Comparison of ENCODE assay signal across 21 mouse cellular contexts in genomic region chr6:87786621-87787020, GRCm38 (mm10). TPM values are rescaled to one million over a fixed set of nuclear protein-coding genes. Genes with fewer than 3 reads are reported as not detected.
DNase-seq lines count a peak whose midpoint lies in the region; ATAC-seq and TF ChIP-seq lines count a peak whose summit lies in the region.
"Had no signal": no experiment of that assay in that cellular context is flagged by ENCODE, and none has a peak within 500 bp of the region (broad histone marks: within the 10 kb centered on the region; RNA-seq: fewer than 3 reads in every experiment).

No protein-coding gene starts in this region.

- H3K9me3 ChIP-seq in intestine, embryonic 14.5 days (ENCODE audit: control insufficient read depth, low read length), result no peaks in the 10 kb centered on the region
- H3K9me3 ChIP-seq in intestine, embryonic 15.5 days, result no peaks in the 10 kb centered on the region
- no peaks in the 10 kb centered on the region for H3K9me3 ChIP-seq in liver, embryonic 14.5 days (ENCODE audit: control insufficient read depth, low read length)
- H3K9me3 ChIP-seq in liver, embryonic 11.5 days (ENCODE audit: control insufficient read depth, low read length), result no peaks in the 10 kb centered on the region
- H3K9me3 ChIP-seq: embryonic facial prominence, embryonic 10.5 days; forebrain, embryonic 15.5 days; G1E; heart, embryonic 13.5 days; hindbrain, embryonic 15.5 days had no signal

- H3K27me3 ChIP-seq in intestine, embryonic 14.5 days (replicated peaks; ENCODE audit: control insufficient read depth, insufficient read depth, low read length), result no peaks in the 10 kb centered on the region
- no peaks in the 10 kb centered on the region for H3K27me3 ChIP-seq in intestine, embryonic 15.5 days (replicated peaks)
- H3K27me3 ChIP-seq in liver, embryonic 14.5 days (ENCODE audit: control insufficient read depth, insufficient read depth, low read length), result no peaks in the 10 kb centered on the region
- H3K27me3 ChIP-seq in liver, embryonic 11.5 days (replicated peaks; ENCODE audit: control insufficient read depth, insufficient read depth, low read length), result no peaks in the 10 kb centered on the region
- no peaks in the 10 kb centered on the region for H3K27me3 ChIP-seq in small intestine, adult 2 months (ENCODE audit: control insufficient read depth, insufficient read depth, low read length)
- H3K27me3 ChIP-seq: forebrain, embryonic 15.5 days; heart, embryonic 13.5 days; hindbrain, embryonic 15.5 days had no signal

- WGBS in intestine, embryonic 14.5 days, result 87% methylated on average over 5 of the region's 5 CpGs
- 77% methylated on average over 5 of the region's 5 CpGs for WGBS in intestine, embryonic 15.5 days
- WGBS in liver, embryonic 14.5 days (ENCODE audit: insufficient replicate concordance), result 68% methylated on average over 5 of the region's 5 CpGs
- 83% methylated on average over 5 of the region's 5 CpGs for WGBS in liver, embryonic 11.5 days
- 62% methylated on average over 5 of the region's 5 CpGs for WGBS in small intestine, adult 2 months

- H3K4me1 ChIP-seq in intestine, embryonic 14.5 days (replicated peaks; ENCODE audit: control insufficient read depth, insufficient read depth, low read length), result peaks cover 9% of the 10 kb centered on the region
- peaks cover 27% of the 10 kb centered on the region for H3K4me1 ChIP-seq in intestine, embryonic 15.5 days (replicated peaks)
- peaks cover 35 to 44% of the 10 kb centered on the region in 2 experiments for H3K4me1 ChIP-seq in liver, embryonic 14.5 days (replicated peaks; ENCODE audit: control insufficient read depth in 2 of 2, insufficient read depth in 2 of 2, low read length in 1 of 2)
- peaks cover 34% of the 10 kb centered on the region for H3K4me1 ChIP-seq in liver, embryonic 11.5 days (replicated peaks; ENCODE audit: control insufficient read depth, insufficient read depth, low read length)
- H3K4me1 ChIP-seq in small intestine, adult 2 months (ENCODE audit: control insufficient read depth, insufficient read depth, insufficient read length, low read length), result peaks cover 49% of the 10 kb centered on the region
- H3K4me1 ChIP-seq: embryonic facial prominence, embryonic 10.5 days had no signal

- DNase-seq in cerebellum, adult 9-10 months, result peak; percentile 15
- no peak for DNase-seq in cerebellum, postnatal 36 days
- DNase-seq in intestine, embryonic 14.5 days (ENCODE audit: low spot score), result peak; percentile 13
- DNase-seq in liver, embryonic 14.5 days (ENCODE audit: low read depth in 3 of 3, low spot score in 3 of 3), result no peak
- no peak for DNase-seq in liver, embryonic 11.5 days (ENCODE audit: low spot score)
- DNase-seq in layer of hippocampus, postnatal 36 days, result no peak
- DNase-seq: adrenal gland, postnatal 14 days; B cell, adult 2 months; cerebellum, adult 11-12 months; cerebellum, adult 9-11 months; gastrocnemius, postnatal 10 days; heart, postnatal 36 days had no signal

- H3K27ac ChIP-seq in intestine, embryonic 14.5 days (ENCODE audit: low read depth), result no peak overlapping the region
- H3K27ac ChIP-seq in intestine, embryonic 15.5 days, result no peak overlapping the region
- H3K27ac ChIP-seq in liver, embryonic 14.5 days, result peak overlapping the region; percentile 12; the same call in 1 of the 2 replicates
- no peak overlapping the region for H3K27ac ChIP-seq in liver, embryonic 11.5 days (ENCODE audit: low read depth, low read length)
- H3K27ac ChIP-seq in small intestine, adult 2 months (ENCODE audit: insufficient read depth, low read depth, low read length), result 0 out of 2 replicates have a peak overlapping the region, but pooled peaks have one; percentile 10
- H3K27ac ChIP-seq: embryonic facial prominence, embryonic 10.5 days; forebrain, embryonic 15.5 days; heart, adult 2 months; heart, embryonic 13.5 days; hindbrain, embryonic 15.5 days had no signal

- H3K36me3 ChIP-seq in intestine, embryonic 14.5 days (ENCODE audit: control insufficient read depth, insufficient read depth, low read length), result no peaks in the 10 kb centered on the region
- no peaks in the 10 kb centered on the region for H3K36me3 ChIP-seq in intestine, embryonic 15.5 days
- peaks cover 12% of the 10 kb centered on the region for H3K36me3 ChIP-seq in liver, embryonic 14.5 days (replicated peaks; ENCODE audit: control insufficient read depth, insufficient read depth, low read depth)
- H3K36me3 ChIP-seq in liver, embryonic 11.5 days (ENCODE audit: control insufficient read depth, insufficient read depth, low read length), result peaks cover 5% of the 10 kb centered on the region; the same call in 1 of the 2 replicates
- H3K36me3 ChIP-seq in small intestine, adult 2 months (ENCODE audit: control insufficient read depth, insufficient read depth, low read length), result peaks cover 5% of the 10 kb centered on the region
- H3K36me3 ChIP-seq: embryonic facial prominence, embryonic 10.5 days; hindbrain, embryonic 15.5 days had no signal

- no peak overlapping the region for H3K4me2 ChIP-seq in intestine, embryonic 14.5 days (ENCODE audit: low read length)
- no peak overlapping the region for H3K4me2 ChIP-seq in intestine, embryonic 15.5 days (replicated peaks)
- no peak overlapping the region for H3K4me2 ChIP-seq in liver, embryonic 14.5 days (ENCODE audit: low read depth)
- H3K4me2 ChIP-seq in liver, embryonic 11.5 days, result no peak overlapping the region
- H3K4me2 ChIP-seq: forebrain, embryonic 15.5 days; heart, embryonic 13.5 days; hindbrain, embryonic 15.5 days had no signal

- no peak overlapping the region for H3K4me3 ChIP-seq in intestine, embryonic 14.5 days (ENCODE audit: low read depth, low read length)
- no peak overlapping the region for H3K4me3 ChIP-seq in intestine, embryonic 15.5 days (replicated peaks)
- H3K4me3 ChIP-seq in liver, embryonic 14.5 days (ENCODE audit: insufficient read depth in 1 of 2, low read depth in 2 of 2, low read length in 2 of 2), result no peak overlapping the region
- H3K4me3 ChIP-seq in liver, embryonic 11.5 days (ENCODE audit: low read depth, low read length), result no peak overlapping the region
- no peak overlapping the region for H3K4me3 ChIP-seq in small intestine, adult 2 months (ENCODE audit: low read depth, low read length)
- H3K4me3 ChIP-seq: embryonic facial prominence, embryonic 10.5 days; forebrain, embryonic 15.5 days; heart, adult 2 months; heart, embryonic 13.5 days; hindbrain, embryonic 15.5 days had no signal

- TF ChIP-seq EP300 in liver, embryonic 14.5 days (IDR thresholded peaks at IDR 0.05; ENCODE audit: low read depth), result no peak

- no peak for TF ChIP-seq POLR2A in small intestine, adult 2 months (IDR thresholded peaks at IDR 0.05; ENCODE audit: low read depth, low read length)

- no peak for ATAC-seq in intestine, embryonic 14.5 days (replicated peaks; ENCODE audit: low FRiP score, low TSS enrichment, low read depth)
- no peak for ATAC-seq in intestine, embryonic 15.5 days
- no peak for ATAC-seq in liver, embryonic 14.5 days (ENCODE audit: insufficient read depth)
- no peak for ATAC-seq in liver, embryonic 11.5 days (replicated peaks; ENCODE audit: low FRiP score)
- ATAC-seq: CD4-positive, CD25-positive, alpha-beta regulatory T cell, adult 4 months; forebrain, embryonic 15.5 days had no signal

- H3K9ac ChIP-seq in intestine, embryonic 14.5 days (ENCODE audit: low read length), result no peak overlapping the region
- no peak overlapping the region for H3K9ac ChIP-seq in intestine, embryonic 15.5 days
- H3K9ac ChIP-seq in liver, embryonic 14.5 days (replicated peaks), result no peak overlapping the region
- no peak overlapping the region for H3K9ac ChIP-seq in liver, embryonic 11.5 days (ENCODE audit: low read depth, low read length)
- H3K9ac ChIP-seq: forebrain, embryonic 15.5 days; heart, embryonic 13.5 days; hindbrain, embryonic 15.5 days had no signal

- no peak for TF ChIP-seq CTCF in liver, embryonic 14.5 days (IDR thresholded peaks at IDR 0.05; ENCODE audit: low read depth)
- TF ChIP-seq CTCF in small intestine, adult 2 months (IDR thresholded peaks at IDR 0.05; ENCODE audit: extremely low read depth, insufficient read length, insufficient replicate concordance, low read depth, low read length), result no peak

RNA-seq across cellular contexts. Expression of gene Gp9, which starts 8.7 kb away (rescaled TPM):
- polyA plus RNA-seq in intestine, embryonic 14.5 days (2014; fragmentation: Nextera tagmentation; extraction: Ambion mirVana), result 1.1 and 3.3 TPM in 2 replicates
- 1.4 and 2.2 TPM in 2 replicates for polyA plus RNA-seq in intestine, embryonic 15.5 days (2015; fragmentation: Nextera tagmentation; extraction: Ambion mirVana)
- polyA plus RNA-seq in liver, embryonic 14.5 days (2012; rRNA removed), result 35.1 and 62.4 TPM in 2 replicates
- polyA plus RNA-seq in liver, embryonic 14.5 days (2014; fragmentation: Nextera tagmentation; extraction: Ambion mirVana), result 29.1 and 35.2 TPM in 2 replicates
- polyA plus RNA-seq in liver, embryonic 11.5 days (2014; fragmentation: Nextera tagmentation; extraction: Ambion mirVana), result 37.2 and 37.3 TPM in 2 replicates
- 1.7 TPM in 1 of 2 replicates, not detected in the other for polyA plus RNA-seq in small intestine, adult 2 months (2012; rRNA removed)
- total RNA-seq in layer of hippocampus, postnatal 36 days (2021), result 1 to 10 TPM in 1 of 2 experiments, under 1 TPM in 1; 0.82 to 1.5 TPM
- total RNA-seq: gastrocnemius, postnatal 10 days had no signal
- polyA plus RNA-seq: CD4-positive, CD25-positive, alpha-beta regulatory T cell, adult 4 months had no signal

RNA-seq across cellular contexts. Expression of gene Rab43, which starts 25.3 kb away (rescaled TPM):
- 9.8 and 11.7 TPM in 2 replicates for polyA plus RNA-seq in intestine, embryonic 14.5 days (2014; fragmentation: Nextera tagmentation; extraction: Ambion mirVana)
- polyA plus RNA-seq in intestine, embryonic 15.5 days (2015; fragmentation: Nextera tagmentation; extraction: Ambion mirVana), result 11.0 and 12.2 TPM in 2 replicates
- 21.9 and 27.8 TPM in 2 replicates for polyA plus RNA-seq in liver, embryonic 14.5 days (2012; rRNA removed)
- 25.9 and 34.1 TPM in 2 replicates for polyA plus RNA-seq in liver, embryonic 14.5 days (2014; fragmentation: Nextera tagmentation; extraction: Ambion mirVana)
- 20.4 and 21.4 TPM in 2 replicates for polyA plus RNA-seq in liver, embryonic 11.5 days (2014; fragmentation: Nextera tagmentation; extraction: Ambion mirVana)
- polyA plus RNA-seq in small intestine, adult 2 months (2012; rRNA removed), result 47.2 and 58.4 TPM in 2 replicates
- total RNA-seq in layer of hippocampus, postnatal 36 days (2021), result 10 to 100 TPM; 15.5 to 16.7 TPM

RNA-seq across cellular contexts. Expression of gene Gm45140, which starts 49.0 kb away (rescaled TPM):
- 2.6 and 3.7 TPM in 2 replicates for polyA plus RNA-seq in intestine, embryonic 14.5 days (2014; fragmentation: Nextera tagmentation; extraction: Ambion mirVana)
- 3.3 and 4.1 TPM in 2 replicates for polyA plus RNA-seq in intestine, embryonic 15.5 days (2015; fragmentation: Nextera tagmentation; extraction: Ambion mirVana)
- polyA plus RNA-seq in liver, embryonic 14.5 days (2012; rRNA removed), result 0.28 and 3.2 TPM in 2 replicates
- 3.6 and 3.7 TPM in 2 replicates for polyA plus RNA-seq in liver, embryonic 14.5 days (2014; fragmentation: Nextera tagmentation; extraction: Ambion mirVana)
- 5.6 and 7.8 TPM in 2 replicates for polyA plus RNA-seq in liver, embryonic 11.5 days (2014; fragmentation: Nextera tagmentation; extraction: Ambion mirVana)
- 0.34 and 0.47 TPM in 2 replicates for polyA plus RNA-seq in small intestine, adult 2 months (2012; rRNA removed)
- total RNA-seq in layer of hippocampus, postnatal 36 days (2021), result 1 to 10 TPM; 1.8 to 3.4 TPM

RNA-seq across cellular contexts. Expression of gene Isy1, which starts 52.0 kb away (rescaled TPM):
- 51.0 and 52.3 TPM in 2 replicates for polyA plus RNA-seq in intestine, embryonic 14.5 days (2014; fragmentation: Nextera tagmentation; extraction: Ambion mirVana)
- 50.7 and 58.1 TPM in 2 replicates for polyA plus RNA-seq in intestine, embryonic 15.5 days (2015; fragmentation: Nextera tagmentation; extraction: Ambion mirVana)
- 4.9 and 16.9 TPM in 2 replicates for polyA plus RNA-seq in liver, embryonic 14.5 days (2012; rRNA removed)
- 33.7 and 34.0 TPM in 2 replicates for polyA plus RNA-seq in liver, embryonic 14.5 days (2014; fragmentation: Nextera tagmentation; extraction: Ambion mirVana)
- polyA plus RNA-seq in liver, embryonic 11.5 days (2014; fragmentation: Nextera tagmentation; extraction: Ambion mirVana), result 84.8 and 89.0 TPM in 2 replicates
- polyA plus RNA-seq in small intestine, adult 2 months (2012; rRNA removed), result 2.2 and 6.7 TPM in 2 replicates
- total RNA-seq in layer of hippocampus, postnatal 36 days (2021), result 10 to 100 TPM; 29.6 to 30.0 TPM

RNA-seq across cellular contexts. Expression of gene Efcc1, which starts 56.0 kb away (rescaled TPM):
- polyA plus RNA-seq in intestine, embryonic 14.5 days (2014; fragmentation: Nextera tagmentation; extraction: Ambion mirVana), result 0.59 and 1.4 TPM in 2 replicates
- 0.90 and 1.0 TPM in 2 replicates for polyA plus RNA-seq in intestine, embryonic 15.5 days (2015; fragmentation: Nextera tagmentation; extraction: Ambion mirVana)
- 0.09 and 0.16 TPM in 2 replicates for polyA plus RNA-seq in liver, embryonic 14.5 days (2012; rRNA removed)
- polyA plus RNA-seq in liver, embryonic 14.5 days (2014; fragmentation: Nextera tagmentation; extraction: Ambion mirVana), result 0.17 and 0.27 TPM in 2 replicates
- polyA plus RNA-seq in liver, embryonic 11.5 days (2014; fragmentation: Nextera tagmentation; extraction: Ambion mirVana), result 0.45 and 0.57 TPM in 2 replicates
- 2.6 and 4.0 TPM in 2 replicates for polyA plus RNA-seq in small intestine, adult 2 months (2012; rRNA removed)
- 1 to 10 TPM; 3.8 to 5.8 TPM for total RNA-seq in layer of hippocampus, postnatal 36 days (2021)
- polyA plus RNA-seq: G1E had no signal

Comparison
In these comparisons a context has a peak if more than half of its experiments do, and no peak if none do; other contexts are left out.
1. DNase-seq: peak in cerebellum, adult 9-10 months (single experiment) and intestine, embryonic 14.5 days (single experiment); none in cerebellum, postnatal 36 days (0 of 2), liver, embryonic 14.5 days (0 of 3), liver, embryonic 11.5 days (single experiment) and layer of hippocampus, postnatal 36 days (0 of 2).
2. H3K27ac ChIP-seq: peak in liver, embryonic 14.5 days (single experiment) and small intestine, adult 2 months (single experiment); none in intestine, embryonic 14.5 days (single experiment), intestine, embryonic 15.5 days (single experiment) and liver, embryonic 11.5 days (single experiment).